Mouse (Mus musculus): ENCODE data around the gene Ctrc. TPM values are rescaled to one million over a fixed set of nuclear protein-coding genes. Genes with fewer than 3 reads are reported as not detected.
"Not testable (repeated sequence)": the region's sequence is repeated elsewhere in the genome, so short reads cannot be mapped to it uniquely, and the experiment has no call there.

Gene Ctrc
- total RNA-seq, 2 experiments from 2014 or later = not detected

- DNase-seq = no peak
Observed at GRCm38 (mm10) chr4:141786141-141786540, 60.0 kb downstream of the Ctrc start.

GRCm38 (mm10) chr4:141784835-141785234 lies 61.3 kb downstream of the Ctrc start:
- no peak for DNase-seq

- peak; percentile 73 for DNase-seq
Observed at GRCm38 (mm10) chr4:141781201-141781985, 64.8 kb downstream of the Ctrc start.

- DNase-seq = no peak
Observed at GRCm38 (mm10) chr4:141779828-141780227, 66.3 kb downstream of the Ctrc start.

GRCm38 (mm10) chr4:141773019-141773418 lies 73.1 kb downstream of the Ctrc start:
- DNase-seq = not testable (repeated sequence)

GRCm38 (mm10) chr4:141771823-141772222 lies 74.3 kb downstream of the Ctrc start:
- DNase-seq = no peak

GRCm38 (mm10) chr4:141769501-141770160 lies 76.5 kb downstream of the Ctrc start:
- no peak for DNase-seq

- no peak for DNase-seq
Observed at GRCm38 (mm10) chr4:141767353-141768036, 78.7 kb downstream of the Ctrc start.

GRCm38 (mm10) chr4:141766668-141767352 lies 79.3 kb downstream of the Ctrc start:
- DNase-seq = no peak

- no peak for DNase-seq
Observed at GRCm38 (mm10) chr4:141766316-141766667, 79.9 kb downstream of the Ctrc start.

- no peak for DNase-seq
Observed at GRCm38 (mm10) chr4:141765008-141765407, 81.2 kb downstream of the Ctrc start.

Other genes starting within 250 kb of the Ctrc start
- 10 to 100 TPM; 14.8 to 21.6 TPM for gene Fblim1, start 240.3 kb downstream of the Ctrc start, total RNA-seq (2021)
- gene Tmem82, start 227.7 kb downstream of the Ctrc start, total RNA-seq (2021) = 1 to 10 TPM; 7.9 to 9.5 TPM
- 10 to 100 TPM; 36.1 to 39.2 TPM for gene Slc25a34, start 222.5 kb downstream of the Ctrc start, total RNA-seq (2021)
- gene Plekhm2, start 181.5 kb downstream of the Ctrc start, total RNA-seq (2021) = 10 to 100 TPM; 37.6 to 42.2 TPM
- 1 to 10 TPM; 2.8 to 3.5 TPM for gene Rsc1a1, start 160.8 kb downstream of the Ctrc start, total RNA-seq (2021)
- 10 to 100 TPM; 48.6 to 59.9 TPM for gene Ddi2, start 122.9 kb downstream of the Ctrc start, total RNA-seq (2021)
- 10 to 100 TPM; 15.6 to 34.4 TPM for gene Agmat, start 99.7 kb downstream of the Ctrc start, total RNA-seq (2021)
- gene Dnajc16, start 55.4 kb downstream of the Ctrc start, total RNA-seq (2021) = 10 to 100 TPM; 16.1 to 16.8 TPM
- gene Casp9, start 52.7 kb downstream of the Ctrc start, total RNA-seq (2021) = 10 to 100 TPM; 14.4 to 22.5 TPM
- not detected for gene Cela2a, start 20.2 kb downstream of the Ctrc start, total RNA-seq (2021)
- 10 to 100 TPM; 28.9 to 29.1 TPM for gene Efhd2, start 28.6 kb upstream of the Ctrc start, total RNA-seq (2021)
- under 1 TPM; 0.45 to 0.79 TPM for gene Fhad1, start 168.7 kb upstream of the Ctrc start, total RNA-seq (2021)
- gene Tmem51, start 237.9 kb upstream of the Ctrc start, total RNA-seq (2021) = 1 to 10 TPM; 4.8 to 5.9 TPM

Data from adrenal gland, postnatal 10 days (tissue).